Mouse (Mus musculus) embryonic facial prominence, embryonic 13.5 days (tissue): ENCODE data around the gene Ptprcap. TPM values are rescaled to one million over a fixed set of nuclear protein-coding genes. Genes with fewer than 3 reads are reported as not detected.

Experiments
- ATAC-seq: fragments of 200-750 bp; cut with Nextera tagmentation; 2 replicates; pipeline ENCODE4 v1.8.0; 2017; ENCODE audit warnings: low read depth; ENCODE audit not compliant: insufficient number of reproducible peaks, insufficient read depth, low FRiP score, low TSS enrichment
- H3K27ac ChIP-seq: fragments of 300-500 bp; sonication (generic); 2 replicates; pipeline ENCODE4 v1.5.1; 2015; ENCODE audit warnings: moderate library complexity, mild to moderate bottlenecking, inconsistent platforms
- H3K27me3 ChIP-seq: fragments of 300-500 bp; sonication (generic); 2 replicates; pipeline ENCODE4 v1.6.1; 2015; ENCODE audit warnings: mild to moderate bottlenecking, inconsistent platforms
- H3K36me3 ChIP-seq: fragments of 300-500 bp; sonication (generic); 2 replicates; pipeline ENCODE4 v1.6.1; 2015; ENCODE audit warnings: mild to moderate bottlenecking, inconsistent platforms
- H3K4me1 ChIP-seq: fragments of 300-500 bp; sonication (generic); 2 replicates; pipeline ENCODE4 v1.6.1; 2015; ENCODE audit warnings: inconsistent platforms
- H3K4me2 ChIP-seq: fragments of 300-500 bp; sonication (generic); 2 replicates; pipeline ENCODE4 v1.6.1; 2015; ENCODE audit warnings: moderate library complexity, mild to moderate bottlenecking, inconsistent platforms
- H3K4me3 ChIP-seq: fragments of 300-500 bp; sonication (generic); 2 replicates; pipeline ENCODE4 v1.5.1; 2015; ENCODE audit warnings: mild to moderate bottlenecking, inconsistent platforms
- H3K9ac ChIP-seq: fragments of 300-500 bp; sonication (generic); 2 replicates; pipeline ENCODE4 v1.6.1; 2015; ENCODE audit warnings: mild to moderate bottlenecking, inconsistent platforms
- H3K9me3 ChIP-seq: fragments of 300-500 bp; sonication (generic); 2 replicates; pipeline ENCODE4 v1.6.1; 2016; ENCODE audit warnings: inconsistent platforms
- WGBS: fragments of 180-500 bp; shearing (Covaris S2); methylation state at CpG from one replicate; pipeline ENCODE4 v1.1.7; 2015; ENCODE audit warnings: mixed read lengths; 5-methylcytosine and 5-hydroxymethylcytosine counted together
- polyA plus RNA-seq: library from polyadenylated mRNA; unstranded; fragments of >200 nt; fragmentation: Nextera tagmentation; extraction: Ambion mirVana; gene quantifications from 2 replicates; pipeline ENCODE4 v1.2.1, GENCODE M21; 2015

The Ptprcap gene
- polyA plus RNA-seq, 1 experiment from 2014 or later = 3.0 TPM

DNA sequence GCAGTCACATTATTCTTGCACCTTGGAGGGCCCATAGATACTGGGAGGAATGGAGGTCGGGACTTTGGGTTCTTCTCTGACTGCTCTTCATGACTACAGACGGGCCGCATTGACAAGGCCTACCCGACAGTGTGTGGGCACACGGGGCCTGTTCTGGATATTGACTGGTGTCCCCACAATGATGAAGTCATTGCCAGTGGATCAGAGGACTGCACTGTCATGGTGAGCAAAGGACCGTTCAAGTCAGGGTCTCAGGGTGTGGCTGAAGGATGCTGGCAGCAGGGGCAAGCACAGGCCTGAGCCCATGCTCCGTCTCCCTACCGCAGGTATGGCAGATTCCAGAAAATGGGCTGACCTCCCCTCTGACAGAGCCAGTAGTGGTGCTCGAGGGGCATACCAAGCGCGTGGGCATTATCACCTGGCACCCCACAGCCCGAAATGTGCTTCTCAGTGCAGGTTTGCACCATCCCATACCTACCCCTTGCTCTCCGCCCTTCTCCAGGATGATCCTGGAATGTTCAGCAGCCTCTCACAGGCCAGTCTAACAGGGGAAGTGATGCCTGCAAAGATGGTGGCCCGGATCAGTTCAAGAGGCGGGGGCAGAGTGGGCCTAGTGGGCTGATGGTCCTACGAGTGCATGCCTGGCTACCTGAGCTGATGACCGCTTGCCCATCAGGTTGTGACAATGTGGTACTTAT is 3.5 kb upstream of the Ptprcap start:
- H3K4me3 ChIP-seq = peak overlapping the region; percentile 87; the same call in 1 of the 2 replicates
- peak overlapping the region; percentile 89 for H3K4me2 ChIP-seq
- H3K27ac ChIP-seq = no peak overlapping the region

DNA sequence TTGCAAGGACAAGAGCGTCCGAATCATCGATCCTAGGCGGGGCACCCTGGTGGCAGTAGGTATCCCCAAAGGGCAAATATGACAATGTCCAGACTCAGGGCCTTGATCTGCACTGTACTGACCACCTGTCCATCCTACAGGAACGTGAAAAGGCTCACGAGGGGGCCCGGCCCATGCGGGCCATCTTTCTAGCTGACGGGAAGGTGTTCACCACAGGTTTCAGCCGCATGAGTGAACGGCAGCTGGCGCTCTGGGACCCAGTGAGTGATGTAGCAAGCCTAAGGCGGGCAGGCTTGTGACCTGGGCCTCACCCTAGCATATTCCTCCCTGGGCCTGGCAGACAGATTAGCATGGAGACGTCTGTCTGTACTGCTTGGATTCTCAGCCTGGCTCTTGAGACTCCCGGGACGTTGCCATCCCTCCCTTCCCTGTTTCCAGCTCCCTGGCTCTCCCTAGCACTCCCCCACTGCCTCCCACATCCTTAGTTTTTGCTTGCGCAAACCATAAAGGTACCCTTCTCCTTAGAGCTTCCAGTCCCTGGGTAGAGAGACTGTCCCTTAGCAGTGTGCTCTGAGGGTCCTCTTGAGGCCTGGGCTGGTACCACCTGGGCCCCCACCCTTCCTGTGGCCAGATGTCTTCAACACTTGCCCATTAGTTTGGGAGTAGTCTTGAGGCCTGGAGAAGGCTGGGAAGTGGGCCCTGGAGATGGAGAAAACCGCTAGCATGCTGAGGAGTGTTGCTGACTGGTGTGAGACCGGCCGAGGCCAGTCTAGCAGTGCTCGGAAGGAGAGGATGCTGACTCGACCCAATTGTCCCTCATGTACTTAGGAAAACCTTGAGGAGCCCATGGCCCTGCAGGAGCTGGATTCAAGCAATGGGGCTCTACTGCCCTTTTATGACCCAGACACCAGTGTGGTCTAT is 2.6 kb upstream of the Ptprcap start:
- Histone ChIP-seq H3K36me3 (peaks cover 49% of the 10 kb centered on the region), H3K4me2 (no peak overlapping the region), H3K27me3 (no peaks in the 10 kb centered on the region), H3K9ac (no peak overlapping the region), H3K4me3 (no peak overlapping the region), H3K9me3 (no peaks in the 10 kb centered on the region), H3K4me1 (peaks cover 24% of the 10 kb centered on the region), H3K27ac (no peak overlapping the region)
- 87% methylated on average over 22 of the region's 22 CpGs for WGBS
- no peak for ATAC-seq

More for the DNA sequence above, 3.5 kb upstream of the Ptprcap start:
- H3K9ac ChIP-seq = peak overlapping the region; percentile 36; the same call in 1 of the 2 replicates
- H3K4me1 ChIP-seq = peaks cover 24% of the 10 kb centered on the region
- ATAC-seq = no peak
- H3K27me3 ChIP-seq = no peaks in the 10 kb centered on the region
- H3K9me3 ChIP-seq = no peaks in the 10 kb centered on the region
- WGBS = 93% methylated on average over 17 of the region's 17 CpGs
- H3K36me3 ChIP-seq = peaks cover 45% of the 10 kb centered on the region

DNA sequence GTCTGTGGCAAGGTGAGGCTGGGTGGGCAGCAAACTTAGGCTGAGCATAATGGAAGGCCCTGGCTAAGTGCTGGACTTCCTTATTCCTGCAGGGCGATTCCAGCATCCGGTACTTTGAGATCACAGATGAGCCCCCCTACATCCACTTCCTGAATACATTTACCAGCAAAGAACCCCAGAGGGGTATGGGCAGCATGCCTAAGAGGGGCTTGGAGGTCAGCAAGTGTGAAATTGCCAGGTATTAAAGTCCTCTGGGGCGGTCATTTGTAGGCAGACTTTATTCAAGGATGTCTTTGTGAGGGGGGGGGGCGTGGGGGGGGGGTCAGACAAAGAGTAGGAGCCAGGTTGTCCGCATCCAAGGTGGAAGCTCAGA is 1.9 kb upstream of the Ptprcap start:
- Histone ChIP-seq H3K4me2 (no peak overlapping the region), H3K4me3 (no peak overlapping the region), H3K27me3 (no peaks in the 10 kb centered on the region), H3K4me1 (peaks cover 24% of the 10 kb centered on the region), H3K36me3 (peaks cover 55% of the 10 kb centered on the region), H3K27ac (no peak overlapping the region), H3K9me3 (no peaks in the 10 kb centered on the region), H3K9ac (no peak overlapping the region)
- no peak for ATAC-seq
- whole genome bisulfite sequencing = 66% methylated on average over 5 of the region's 5 CpGs

DNA sequence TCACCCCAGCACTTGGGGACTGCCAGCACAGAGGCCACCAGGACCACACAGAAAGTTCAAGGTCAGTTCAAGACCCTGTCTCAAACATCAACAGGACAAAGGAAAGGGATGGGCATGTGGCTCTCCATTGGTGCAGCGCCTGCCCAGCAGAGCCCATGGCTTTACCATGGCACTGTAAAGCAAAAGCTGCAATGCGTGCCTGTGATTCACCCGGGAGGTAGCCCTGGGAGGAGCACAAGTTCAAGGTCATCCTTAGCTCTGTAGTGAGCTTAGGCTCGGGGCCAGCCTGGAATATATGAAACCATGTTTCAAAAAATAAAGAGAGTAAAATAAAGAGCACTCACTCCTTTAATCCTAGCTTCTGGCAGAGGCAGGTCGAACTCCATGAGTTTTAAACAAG is 1.5 kb upstream of the Ptprcap start:
- H3K36me3 ChIP-seq = peaks cover 59% of the 10 kb centered on the region
- no peak overlapping the region for H3K27ac ChIP-seq
- WGBS = 90% methylated on average over 5 of the region's 5 CpGs

DNA sequence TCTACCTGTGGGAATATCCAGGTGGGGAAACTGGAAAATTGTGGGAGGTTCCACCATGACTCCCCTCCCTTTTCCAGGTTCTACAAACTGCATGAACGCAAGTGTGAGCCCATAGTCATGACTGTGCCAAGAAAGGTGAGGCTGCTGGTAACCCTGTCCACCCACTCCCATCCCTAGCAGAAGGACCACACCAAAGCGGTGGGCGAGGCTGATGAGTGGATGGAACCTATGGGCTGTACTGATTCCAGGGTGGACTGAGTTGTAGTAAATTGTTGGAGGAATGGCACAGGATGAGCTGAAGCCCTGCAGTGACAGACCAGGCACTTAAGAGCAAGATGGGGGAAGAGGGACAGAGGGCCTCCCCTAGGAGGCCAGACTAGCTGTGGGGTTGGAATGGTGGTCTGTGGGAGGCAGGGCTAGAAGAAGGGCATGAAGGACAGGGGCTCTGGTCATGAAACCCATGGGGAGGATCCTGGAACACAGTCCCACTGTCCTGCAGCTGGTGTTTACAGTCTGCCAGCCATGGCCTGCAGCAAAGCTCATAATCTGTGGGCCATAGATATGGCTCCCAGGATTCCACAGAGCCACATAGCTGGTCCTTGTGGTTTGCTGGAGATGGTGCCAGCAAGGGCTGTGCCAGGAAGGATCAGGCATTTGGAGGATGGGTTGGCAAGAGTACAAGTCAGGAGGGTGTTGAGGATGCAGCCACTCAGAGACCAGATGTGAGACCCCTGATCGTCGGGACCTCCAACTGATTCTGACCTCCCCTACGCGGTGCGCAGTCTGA is 766 bp upstream of the Ptprcap start:
- no peak overlapping the region for H3K4me3 ChIP-seq
- peaks cover 66% of the 10 kb centered on the region for H3K36me3 ChIP-seq
- WGBS = 86% methylated on average over 8 of the region's 8 CpGs
- H3K9me3 ChIP-seq = no peaks in the 10 kb centered on the region
- H3K9ac ChIP-seq = 0 out of 2 replicates have a peak overlapping the region, but pooled peaks have one; percentile 21
- H3K27ac ChIP-seq = no peak overlapping the region
- no peaks in the 10 kb centered on the region for H3K27me3 ChIP-seq
- no peak for ATAC-seq
- no peak overlapping the region for H3K4me2 ChIP-seq
- H3K4me1 ChIP-seq = peaks cover 24% of the 10 kb centered on the region

More for the DNA sequence above, 1.5 kb upstream of the Ptprcap start:
- ATAC-seq = no peak
- no peak overlapping the region for H3K4me3 ChIP-seq
- no peak overlapping the region for H3K9ac ChIP-seq
- H3K9me3 ChIP-seq = no peaks in the 10 kb centered on the region
- H3K27me3 ChIP-seq = no peaks in the 10 kb centered on the region
- H3K4me2 ChIP-seq = no peak overlapping the region
- peaks cover 24% of the 10 kb centered on the region for H3K4me1 ChIP-seq

DNA sequence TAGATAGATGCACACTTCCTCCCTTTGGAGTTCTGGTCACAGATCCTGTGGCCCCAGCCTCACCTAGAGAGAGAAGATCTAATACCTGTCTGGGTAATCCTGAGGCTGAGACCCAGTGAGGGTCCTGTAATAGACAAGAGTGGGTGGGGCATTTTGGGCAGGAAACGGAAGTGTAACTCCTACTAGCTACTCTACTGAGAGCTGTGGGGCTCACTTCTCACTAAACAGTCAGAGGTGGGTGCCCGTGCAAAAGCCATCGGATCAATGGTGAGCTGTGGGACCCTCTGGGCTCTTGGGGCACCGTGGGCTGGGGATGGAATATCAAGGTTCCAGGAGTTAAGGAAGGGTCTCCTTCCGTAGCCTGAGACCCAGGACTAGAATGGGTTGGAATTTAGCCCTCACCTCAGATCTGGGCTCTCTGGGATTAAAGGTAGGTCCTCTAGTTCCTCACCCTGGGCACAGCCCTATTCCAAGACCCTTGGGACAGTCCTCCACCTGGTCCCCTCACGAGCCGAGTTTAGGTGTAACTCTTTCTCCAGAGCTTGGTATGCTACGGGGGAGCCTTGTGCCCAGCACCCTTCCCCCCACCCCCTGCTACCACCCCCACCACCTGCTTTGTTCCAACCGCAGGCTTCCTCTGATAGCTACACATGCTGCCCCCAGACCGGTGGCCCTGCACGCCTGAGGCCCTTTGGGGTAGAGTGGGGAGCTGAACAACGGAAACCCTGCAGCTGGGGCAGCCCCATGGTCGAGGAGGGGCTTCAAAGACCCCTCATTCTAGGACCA is 1.2 kb downstream of the Ptprcap start:
- no peak for ATAC-seq
- H3K27ac ChIP-seq = 0 out of 2 replicates have a peak overlapping the region, but pooled peaks have one; percentile 11
- peaks cover 83% of the 10 kb centered on the region for H3K36me3 ChIP-seq
- H3K9ac ChIP-seq = no peak overlapping the region
- H3K4me2 ChIP-seq = no peak overlapping the region
- WGBS = 78% methylated on average over 13 of the region's 13 CpGs
- H3K4me1 ChIP-seq = peaks cover 9% of the 10 kb centered on the region; the same call in 1 of the 2 replicates
- H3K4me3 ChIP-seq = no peak overlapping the region
- H3K27me3 ChIP-seq = no peaks in the 10 kb centered on the region
- no peaks in the 10 kb centered on the region for H3K9me3 ChIP-seq

DNA sequence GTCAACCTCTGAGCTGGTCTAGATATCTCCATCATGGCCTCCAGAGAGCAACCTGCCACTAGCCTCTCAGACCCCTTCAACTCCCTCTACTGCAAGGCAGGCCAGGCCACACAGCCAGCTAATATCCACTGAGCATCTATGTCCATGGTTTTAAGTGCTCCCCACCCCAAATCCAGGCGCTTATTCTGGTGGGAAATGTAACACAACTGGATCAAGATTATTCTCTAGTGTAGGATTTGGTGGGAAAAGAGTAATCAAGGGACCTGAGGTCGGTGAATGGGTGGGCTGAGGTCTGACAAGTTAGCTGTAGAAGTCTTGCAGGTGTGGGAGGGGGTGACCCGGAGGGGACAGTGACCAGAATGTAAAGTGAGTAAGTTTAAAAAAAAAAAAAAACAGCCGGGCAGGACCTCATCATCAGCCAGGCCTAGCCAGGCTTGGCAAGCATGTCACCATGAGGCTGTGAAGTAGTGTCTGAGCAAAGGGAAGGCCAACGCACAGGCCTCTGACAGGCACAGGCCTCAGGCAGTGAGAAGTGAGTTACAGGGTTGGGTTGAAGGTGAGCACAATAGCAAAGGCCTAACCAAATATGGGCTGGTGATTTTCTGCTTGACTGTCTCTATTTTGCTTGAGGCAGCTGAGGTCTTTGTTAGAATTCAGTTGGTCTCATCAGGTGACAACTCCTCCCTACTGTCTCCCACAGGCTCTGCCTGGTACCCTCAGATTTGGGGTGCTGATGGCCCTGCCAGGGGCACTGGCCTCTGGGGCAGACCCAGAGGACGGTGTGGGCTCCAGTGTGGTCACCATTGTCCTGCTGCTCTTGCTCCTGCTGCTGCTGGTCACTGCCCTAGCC is 2.0 kb downstream of the Ptprcap start:
- H3K9me3 ChIP-seq = no peaks in the 10 kb centered on the region
- no peak overlapping the region for H3K4me2 ChIP-seq
- no peak overlapping the region for H3K4me3 ChIP-seq
- no peak overlapping the region for H3K9ac ChIP-seq
- no peak for ATAC-seq
- H3K27me3 ChIP-seq = no peaks in the 10 kb centered on the region
- 0 out of 2 replicates have a peak overlapping the region, but pooled peaks have one; percentile 11 for H3K27ac ChIP-seq
- 0 out of 2 replicates have a peak, but pooled peaks cover 4% of the 10 kb centered on the region for H3K4me1 ChIP-seq
- H3K36me3 ChIP-seq = peaks cover 81% of the 10 kb centered on the region
- WGBS = 73% methylated on average over 6 of the region's 6 CpGs

DNA sequence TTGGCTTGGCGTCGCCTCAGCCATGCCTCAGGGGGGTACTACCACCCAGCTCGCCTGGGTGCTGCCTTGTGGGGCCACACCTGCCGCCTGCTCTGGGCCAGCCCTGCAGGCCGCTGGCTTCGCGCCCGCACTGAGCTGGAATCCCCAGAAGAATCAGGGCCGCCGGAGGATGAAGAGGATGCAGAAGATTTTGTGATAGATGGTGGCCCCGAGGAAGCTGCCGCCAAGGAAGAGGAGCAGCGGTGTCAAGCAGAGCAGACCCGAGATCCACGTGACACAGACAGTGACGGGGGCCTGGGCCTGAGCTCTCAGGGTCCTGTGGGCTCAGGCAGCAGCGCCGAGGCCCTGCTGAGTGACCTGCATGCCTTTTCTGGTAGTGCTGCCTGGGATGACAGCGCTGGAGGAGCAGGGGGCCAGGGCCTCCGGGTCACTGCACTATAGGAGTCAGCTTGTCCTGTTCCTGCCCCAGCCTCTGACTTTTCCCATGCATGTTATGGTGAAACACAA is 2.7 kb downstream of the Ptprcap start:
- Histone ChIP-seq H3K27me3 (no peaks in the 10 kb centered on the region), H3K9ac (no peak overlapping the region), H3K27ac (no peak overlapping the region), H3K36me3 (peaks cover 79% of the 10 kb centered on the region), H3K4me3 (no peak overlapping the region), H3K9me3 (no peaks in the 10 kb centered on the region), H3K4me2 (no peak overlapping the region), H3K4me1 (no peaks in the 10 kb centered on the region)
- WGBS = 79% methylated on average over 20 of the region's 20 CpGs
- ATAC-seq = no peak

DNA sequence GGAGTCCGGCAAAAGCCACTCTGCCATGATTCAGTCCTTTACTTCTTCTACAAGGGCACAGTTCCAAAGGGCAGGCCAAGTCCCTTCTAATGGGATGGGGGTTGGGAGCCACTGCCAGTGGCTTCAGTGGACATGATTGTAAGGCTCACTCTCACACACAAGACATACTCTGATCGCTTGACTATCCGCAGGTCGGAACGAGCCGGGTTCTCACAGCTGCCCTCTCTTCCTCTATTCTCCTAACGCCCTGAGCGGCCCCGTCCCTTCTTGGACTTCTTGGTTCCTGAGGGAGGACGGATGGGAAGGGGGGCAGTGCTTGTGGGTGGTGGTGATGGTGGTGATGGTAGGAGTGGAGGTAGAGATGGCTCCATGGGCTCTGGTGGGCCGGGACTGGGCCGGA is 3.4 kb downstream of the Ptprcap start:
- Histone ChIP-seq H3K36me3 (peaks cover 80% of the 10 kb centered on the region), H3K4me3 (no peak overlapping the region), H3K4me1 (no peaks in the 10 kb centered on the region), H3K4me2 (no peak overlapping the region), H3K27ac (no peak overlapping the region), H3K9me3 (no peaks in the 10 kb centered on the region), H3K9ac (no peak overlapping the region), H3K27me3 (no peaks in the 10 kb centered on the region)
- ATAC-seq = no peak
- 95% methylated on average over 12 of the region's 12 CpGs for WGBS

DNA sequence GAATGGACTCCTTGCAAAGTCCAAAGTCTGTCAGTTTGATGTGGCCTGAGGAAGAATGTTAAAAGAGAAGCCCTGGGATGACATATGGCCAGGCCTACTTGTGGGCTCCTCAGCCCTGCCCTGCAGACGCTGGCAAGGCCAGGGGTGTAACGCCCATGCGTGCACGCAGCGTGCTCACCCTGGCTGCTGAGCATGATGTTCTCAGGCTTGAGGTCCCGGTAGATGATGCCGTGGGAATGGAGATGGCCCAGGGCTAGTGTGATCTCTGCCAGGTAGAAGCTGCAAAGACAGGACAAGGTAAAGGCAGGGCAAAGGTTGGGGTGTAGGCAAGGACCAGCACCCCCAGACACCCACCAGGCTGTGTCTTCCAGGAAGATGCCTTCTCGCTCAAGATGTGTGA is 5.6 kb downstream of the Ptprcap start:
- no peak overlapping the region for H3K4me3 ChIP-seq
- no peaks in the 10 kb centered on the region for H3K9me3 ChIP-seq
- no peak overlapping the region for H3K27ac ChIP-seq
- H3K4me1 ChIP-seq = peaks cover 14% of the 10 kb centered on the region
- no peak overlapping the region for H3K4me2 ChIP-seq
- no peaks in the 10 kb centered on the region for H3K27me3 ChIP-seq
- H3K36me3 ChIP-seq = peaks cover 57% of the 10 kb centered on the region
- ATAC-seq = no peak
- 95% methylated on average over 8 of the region's 8 CpGs for WGBS
- H3K9ac ChIP-seq = no peak overlapping the region
